Mouse (Mus musculus): ENCODE measurements at regions not wholly inside any gene's neighbourhood (a gene's known extent, or its start where the extent isn't known, plus 50 kb on each side); places are given as distances from the start of the nearest gene placed in this dataset.

DNA sequence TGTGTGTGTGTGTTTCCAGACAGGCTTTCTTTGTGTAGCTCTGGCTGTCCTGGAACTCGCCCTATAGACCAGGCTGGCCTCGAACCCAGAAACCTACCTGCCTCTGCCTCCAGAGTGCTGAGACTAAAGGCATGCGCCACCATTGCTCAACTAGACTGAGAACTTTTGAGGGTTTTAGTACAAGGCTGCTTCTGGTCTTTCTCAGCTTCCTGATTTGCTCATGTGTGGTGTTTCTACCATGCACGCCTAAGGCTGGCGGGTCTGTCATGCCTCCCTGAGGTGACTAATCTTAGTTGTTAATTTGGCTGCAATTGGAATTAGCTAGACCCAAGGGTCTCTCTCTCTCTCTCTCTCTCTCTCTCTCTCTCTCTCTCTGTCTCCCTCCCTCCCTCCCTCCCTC lies 61.2 kb upstream of the Cux1 start:
- H3K9me3 ChIP-seq (replicated peaks): no peaks in the 10 kb centered on the region
- no peak for ATAC-seq (ENCODE audit: low FRiP score)

DNA sequence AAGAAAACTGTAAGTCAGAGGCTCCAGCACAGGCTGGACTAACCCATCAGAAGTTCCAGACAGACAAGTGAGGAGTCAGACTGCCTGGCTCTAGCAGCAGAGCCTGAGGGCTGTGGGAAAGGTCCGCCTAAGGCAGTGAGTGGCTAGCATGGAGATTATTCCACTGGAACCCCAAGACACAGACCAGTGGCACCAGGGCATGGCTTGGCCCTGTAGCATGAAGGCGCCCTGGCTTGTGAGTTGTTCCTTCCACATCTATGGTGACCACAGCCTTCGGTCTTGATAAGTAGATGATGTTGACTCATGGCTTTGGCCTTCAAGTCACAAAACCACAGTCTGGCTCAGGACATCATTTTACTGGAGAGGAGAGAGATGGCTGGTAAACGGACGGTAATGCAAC lies 60.7 kb upstream of the Myl10 start:
- H3K4me3 ChIP-seq (replicated peaks): no peak overlapping the region
- H3K36me3 ChIP-seq: no peaks in the 10 kb centered on the region
- no peak overlapping the region for H3K9ac ChIP-seq (replicated peaks)
- no peaks in the 10 kb centered on the region for H3K9me3 ChIP-seq (replicated peaks)
- no peak overlapping the region for H3K27ac ChIP-seq (replicated peaks)
- peaks cover 6% of the 10 kb centered on the region; the same call in 1 of the 2 replicates for H3K4me1 ChIP-seq
- H3K27me3 ChIP-seq (replicated peaks): no peaks in the 10 kb centered on the region
- no peak for ATAC-seq (ENCODE audit: low FRiP score)
- WGBS: 90% methylated on average over 5 of the region's 5 CpGs
- H3K4me2 ChIP-seq: no peak overlapping the region

More for the DNA sequence above, 61.2 kb upstream of the Cux1 start:
- no peak overlapping the region for H3K9ac ChIP-seq (replicated peaks)
- no peak overlapping the region for H3K27ac ChIP-seq (replicated peaks)
- no peak overlapping the region for H3K4me3 ChIP-seq (replicated peaks)
- H3K27me3 ChIP-seq (replicated peaks): 0 out of 2 replicates have a peak, but pooled peaks cover 3% of the 10 kb centered on the region
- WGBS: 82% methylated on average over 5 of the region's 5 CpGs
- no peaks in the 10 kb centered on the region for H3K36me3 ChIP-seq
- H3K4me2 ChIP-seq: no peak overlapping the region
- no peaks in the 10 kb centered on the region for H3K4me1 ChIP-seq

DNA sequence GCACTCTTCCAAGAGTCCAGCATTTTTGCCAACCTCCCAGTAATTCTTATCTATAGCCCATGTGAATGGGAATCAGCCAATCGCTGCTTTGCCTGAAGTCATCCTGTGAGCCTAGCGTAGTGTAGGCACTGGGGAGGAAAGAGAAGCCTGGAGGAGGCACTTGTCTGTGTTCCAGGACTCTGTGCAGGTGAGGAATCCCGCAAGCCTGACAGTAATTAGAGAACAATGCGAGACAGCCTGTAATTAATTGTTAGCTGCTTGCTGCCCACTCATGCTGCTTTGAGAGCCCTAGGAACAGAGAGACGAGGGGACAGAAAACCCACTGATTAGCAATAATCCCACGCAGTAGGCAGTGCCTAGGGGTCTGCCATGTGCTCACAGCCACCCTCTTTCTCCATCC lies 59.0 kb upstream of the Myl10 start:
- 52% methylated on average over 6 of the region's 6 CpGs for whole genome bisulfite sequencing
- H3K4me3 ChIP-seq (replicated peaks): no peak overlapping the region
- peaks cover 10% of the 10 kb centered on the region; the same call in 1 of the 2 replicates for H3K4me1 ChIP-seq
- no peak overlapping the region for H3K4me2 ChIP-seq
- H3K9me3 ChIP-seq (replicated peaks): no peaks in the 10 kb centered on the region
- no peak for ATAC-seq (ENCODE audit: low FRiP score)
- H3K27ac ChIP-seq (replicated peaks): no peak overlapping the region
- H3K27me3 ChIP-seq (replicated peaks): no peaks in the 10 kb centered on the region
- H3K9ac ChIP-seq (replicated peaks): no peak overlapping the region
- H3K36me3 ChIP-seq: no peaks in the 10 kb centered on the region

DNA sequence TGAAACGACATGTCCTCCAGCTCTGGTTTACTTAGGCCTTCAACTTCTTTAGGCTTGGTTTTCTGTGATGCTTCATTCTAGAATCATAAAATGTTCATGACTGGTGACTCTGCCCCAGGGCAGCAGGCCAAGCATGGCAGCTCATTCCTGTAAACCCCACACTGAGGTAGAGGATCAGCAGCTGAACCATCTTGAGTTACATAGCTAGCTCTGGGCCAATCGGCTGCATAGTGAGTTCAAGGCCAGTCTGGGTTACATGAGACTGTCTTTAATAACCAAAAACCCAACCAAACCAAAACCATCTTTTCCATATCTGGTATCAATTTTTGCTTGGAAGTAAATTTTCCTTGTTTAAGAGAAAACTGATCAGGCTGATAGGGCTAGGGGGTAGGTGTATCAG lies 57.8 kb upstream of the Myl10 start:
- H3K9ac ChIP-seq (replicated peaks): no peak overlapping the region
- ATAC-seq (ENCODE audit: low FRiP score): no peak
- 93% methylated on average over 2 of the region's 2 CpGs for WGBS

DNA sequence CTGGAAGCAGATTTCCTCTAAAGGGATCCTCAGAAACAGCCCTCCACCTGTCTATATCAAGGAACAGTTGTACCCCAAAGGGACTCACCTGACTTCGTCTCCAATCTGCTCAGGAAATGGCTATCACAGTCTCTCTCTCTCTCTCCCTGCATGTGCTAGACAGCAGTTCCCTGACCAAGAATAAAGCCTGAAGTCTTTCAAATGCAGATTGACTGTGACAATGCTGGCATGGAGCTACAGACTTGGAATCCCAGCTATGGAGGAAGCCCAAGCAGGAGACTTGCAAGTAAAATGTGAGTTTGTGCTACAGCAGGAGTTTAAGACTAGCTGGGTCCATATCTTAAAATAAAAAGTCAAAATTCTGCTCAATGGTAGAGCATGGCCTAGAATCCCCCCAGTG lies 56.5 kb upstream of the Myl10 start:
- Histone ChIP-seq H3K4me1 (peaks cover 10% of the 10 kb centered on the region; the same call in 1 of the 2 replicates), H3K9ac (replicated peaks) (no peak overlapping the region), H3K27me3 (replicated peaks) (no peaks in the 10 kb centered on the region), H3K27ac (replicated peaks) (no peak overlapping the region), H3K4me3 (replicated peaks) (no peak overlapping the region), H3K36me3 (no peaks in the 10 kb centered on the region), H3K9me3 (replicated peaks) (no peaks in the 10 kb centered on the region), H3K4me2 (no peak overlapping the region)
- no peak for ATAC-seq (ENCODE audit: low FRiP score)
- 57% methylated on average over 1 of the region's 1 CpGs for WGBS

More for the DNA sequence above, 57.8 kb upstream of the Myl10 start:
- Histone ChIP-seq H3K27me3 (replicated peaks) (no peaks in the 10 kb centered on the region), H3K9me3 (replicated peaks) (no peaks in the 10 kb centered on the region), H3K4me1 (peaks cover 10% of the 10 kb centered on the region; the same call in 1 of the 2 replicates), H3K4me2 (no peak overlapping the region), H3K27ac (replicated peaks) (no peak overlapping the region), H3K4me3 (replicated peaks) (no peak overlapping the region), H3K36me3 (no peaks in the 10 kb centered on the region)

DNA sequence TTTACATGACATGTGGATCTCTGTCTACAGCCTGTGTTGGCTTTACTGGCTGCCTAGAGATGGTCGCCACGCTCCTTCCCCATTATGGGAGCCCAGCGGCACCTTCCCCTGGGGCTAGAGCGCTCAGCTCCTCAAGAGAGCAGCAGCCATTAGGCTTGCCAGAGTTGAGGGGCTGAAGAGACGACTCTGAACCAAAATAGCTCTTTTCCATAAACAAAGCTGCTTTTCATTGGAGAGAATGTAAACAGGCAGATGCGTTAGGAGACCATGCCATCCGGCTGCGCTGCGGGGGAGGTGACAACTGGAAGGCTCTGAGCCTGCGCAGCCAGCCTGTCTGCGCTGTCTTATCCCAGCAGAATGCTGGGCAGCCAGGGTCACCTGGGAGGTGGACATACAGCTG lies 55.1 kb upstream of the Myl10 start:
- Histone ChIP-seq H3K27me3 (replicated peaks) (no peaks in the 10 kb centered on the region), H3K4me1 (peaks cover 10% of the 10 kb centered on the region; the same call in 1 of the 2 replicates), H3K27ac (replicated peaks) (no peak overlapping the region), H3K4me2 (no peak overlapping the region), H3K9ac (replicated peaks) (no peak overlapping the region), H3K36me3 (no peaks in the 10 kb centered on the region), H3K9me3 (replicated peaks) (no peaks in the 10 kb centered on the region), H3K4me3 (replicated peaks) (no peak overlapping the region)
- no peak for ATAC-seq (ENCODE audit: low FRiP score)
- WGBS: 60% methylated on average over 11 of the region's 11 CpGs

DNA sequence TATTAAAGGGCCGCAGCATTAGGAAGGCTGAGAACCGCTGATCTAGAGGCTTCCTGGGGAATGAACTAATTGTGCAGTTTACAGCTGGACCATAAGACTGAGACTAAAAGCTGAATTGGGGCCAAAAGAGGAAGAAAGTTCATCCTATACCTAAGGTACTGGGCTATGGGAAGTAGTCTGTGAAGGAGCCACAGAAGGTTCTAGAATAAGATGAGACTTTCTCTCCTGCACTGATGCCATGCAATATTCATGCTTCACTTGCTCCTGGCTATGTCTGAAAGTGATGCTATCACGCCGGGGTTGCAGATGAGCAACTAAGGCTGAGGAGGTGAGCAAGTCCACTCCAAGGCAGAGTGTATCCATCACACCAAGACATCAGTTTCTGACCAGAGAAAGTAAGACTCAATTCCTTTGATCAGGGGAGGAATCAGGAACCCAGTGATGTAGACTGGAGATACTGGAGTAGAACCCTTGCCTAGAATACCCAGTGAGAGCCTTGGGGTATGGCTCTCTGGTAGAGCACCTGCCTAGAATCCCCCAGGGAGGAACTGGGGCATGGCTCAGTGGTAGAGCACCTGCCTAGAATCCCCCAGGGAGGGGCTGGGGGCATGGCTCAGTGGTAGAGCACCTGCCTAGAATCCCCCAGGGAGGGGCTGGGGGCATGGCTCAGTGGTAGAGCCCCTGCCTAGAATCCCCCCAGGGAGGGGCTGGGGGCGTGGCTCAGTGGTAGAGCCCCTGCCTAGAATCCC lies 51.9 kb upstream of the Myl10 start:
- ATAC-seq (ENCODE audit: low FRiP score): no peak
- Histone ChIP-seq H3K4me1 (0 out of 2 replicates have a peak, but pooled peaks cover 5% of the 10 kb centered on the region), H3K27ac (replicated peaks) (no peak overlapping the region), H3K27me3 (replicated peaks) (no peaks in the 10 kb centered on the region), H3K9me3 (replicated peaks) (no peaks in the 10 kb centered on the region), H3K9ac (replicated peaks) (no peak overlapping the region), H3K36me3 (no peaks in the 10 kb centered on the region), H3K4me2 (no peak overlapping the region), H3K4me3 (replicated peaks) (no peak overlapping the region)
- WGBS: 90% methylated on average over 5 of the region's 5 CpGs

DNA sequence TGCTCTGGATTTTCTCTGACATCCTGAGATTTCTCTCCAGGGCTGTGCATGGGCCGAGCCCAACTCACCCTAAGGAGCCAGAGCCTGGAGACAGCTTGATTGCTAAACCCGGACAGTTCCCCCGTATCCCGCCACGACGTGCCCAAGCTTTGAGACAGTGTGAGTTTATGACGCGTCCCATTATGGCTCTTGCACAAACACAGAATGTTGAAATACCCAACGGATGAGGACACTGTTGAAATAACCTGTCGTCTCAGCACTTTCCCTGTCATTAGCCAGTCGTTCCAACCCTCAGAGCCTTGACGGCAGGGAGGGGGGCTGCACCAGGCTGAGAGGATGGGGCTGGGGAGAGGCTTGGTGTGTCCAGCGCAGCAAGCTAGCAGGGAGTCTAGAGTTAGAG lies 50.7 kb upstream of the Myl10 start:
- 39% methylated on average over 13 of the region's 13 CpGs for WGBS
- Histone ChIP-seq H3K36me3 (no peaks in the 10 kb centered on the region), H3K9me3 (replicated peaks) (no peaks in the 10 kb centered on the region), H3K27me3 (replicated peaks) (no peaks in the 10 kb centered on the region), H3K4me2 (no peak overlapping the region), H3K27ac (replicated peaks) (no peak overlapping the region), H3K9ac (replicated peaks) (no peak overlapping the region), H3K4me3 (replicated peaks) (no peak overlapping the region), H3K4me1 (0 out of 2 replicates have a peak, but pooled peaks cover 5% of the 10 kb centered on the region)
- ATAC-seq (ENCODE audit: low FRiP score): no peak
